Mouse (Mus musculus) lung, postnatal 14 days (tissue): ENCODE results near the gene Gm6583.

Source experiments
- DNase-seq: peaks from one replicate; pipeline ENCODE4 v3.0.0; 2021

Gm6583 gene

DNA sequence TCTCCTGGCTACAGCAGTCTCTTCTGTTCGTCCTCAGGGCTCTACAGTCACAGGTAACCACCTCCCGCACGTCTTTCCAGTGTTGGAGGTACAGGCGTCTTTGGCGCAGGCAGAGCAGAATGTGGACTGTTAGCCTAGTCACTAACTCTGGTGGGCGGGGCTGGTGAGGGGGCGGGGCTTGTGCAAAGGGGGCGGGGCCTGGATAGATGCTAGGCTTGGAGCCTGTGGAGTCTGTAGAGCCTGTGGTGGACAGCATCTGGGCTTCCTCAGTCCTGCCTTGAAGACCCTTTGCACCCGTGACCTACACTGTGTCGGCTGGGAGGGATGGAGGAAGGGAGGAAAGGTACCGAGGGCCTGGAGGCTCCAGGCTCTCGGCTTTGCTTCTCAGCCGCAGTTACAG is at the start of gene Gm6583:
TSS of gene Gm6583 (minus strand) at position 124 of the 400 bp plus-strand sequence.
- DNase-seq = no peak

DNA sequence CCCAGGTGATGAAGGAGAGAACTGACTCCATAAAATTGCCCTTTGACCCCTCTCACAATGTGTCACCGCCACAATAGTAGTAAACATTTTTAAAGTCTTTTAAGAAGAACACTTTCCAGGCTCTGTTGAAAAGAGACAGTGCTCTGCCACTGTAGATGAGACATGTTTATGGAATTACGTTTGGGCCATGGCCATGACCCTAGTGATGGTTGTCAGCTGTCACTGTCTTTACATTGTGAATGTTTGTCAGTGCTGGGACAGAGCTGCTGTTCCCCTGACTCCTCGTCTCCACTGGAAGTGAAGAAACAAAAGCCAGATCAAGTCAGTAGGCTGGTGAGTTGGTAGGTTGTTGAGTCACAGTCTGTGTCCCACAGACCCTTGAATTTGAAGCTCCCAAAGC is 46.6 kb upstream of the Gm6583 start:
- DNase-seq = no peak

DNA sequence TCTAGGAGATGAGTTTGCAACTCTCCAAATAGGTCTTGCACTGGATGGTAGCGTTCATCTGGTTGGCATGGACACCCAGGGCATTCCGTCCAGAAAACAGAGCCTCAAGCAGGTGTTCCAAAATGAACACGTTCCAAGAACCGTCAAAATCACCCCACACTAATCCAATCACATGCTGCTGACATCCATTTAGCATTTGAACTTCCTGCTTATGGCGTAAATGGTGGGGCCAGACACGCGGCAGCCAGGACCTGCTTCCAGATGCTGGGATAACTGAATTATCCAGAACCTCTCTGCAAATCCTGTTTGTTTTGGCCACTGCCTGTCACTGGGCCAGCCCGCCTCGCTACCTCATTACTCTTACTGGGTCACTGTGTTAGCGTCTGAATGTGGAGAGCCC is 43.5 kb upstream of the Gm6583 start:
- no peak for DNase-seq

DNA sequence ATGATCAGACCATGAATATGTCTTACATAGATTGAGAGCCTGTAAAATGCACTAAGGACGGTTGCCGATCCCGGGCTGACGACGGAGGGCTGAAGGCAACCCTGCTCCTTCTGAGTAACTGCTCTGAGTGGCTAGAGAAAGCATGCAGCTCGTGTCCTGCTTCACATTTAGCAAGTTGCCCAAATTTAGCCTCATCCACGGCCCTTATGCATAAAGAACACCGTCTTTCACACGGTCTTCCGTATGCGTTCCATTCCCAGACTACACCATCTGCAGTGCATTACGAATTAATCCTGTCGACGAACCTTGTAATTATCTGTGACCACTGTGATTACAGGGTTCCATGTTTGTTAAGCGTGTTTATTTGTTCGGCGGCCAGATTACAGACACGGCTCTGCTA is 40.2 kb upstream of the Gm6583 start:
- no peak for DNase-seq

DNA sequence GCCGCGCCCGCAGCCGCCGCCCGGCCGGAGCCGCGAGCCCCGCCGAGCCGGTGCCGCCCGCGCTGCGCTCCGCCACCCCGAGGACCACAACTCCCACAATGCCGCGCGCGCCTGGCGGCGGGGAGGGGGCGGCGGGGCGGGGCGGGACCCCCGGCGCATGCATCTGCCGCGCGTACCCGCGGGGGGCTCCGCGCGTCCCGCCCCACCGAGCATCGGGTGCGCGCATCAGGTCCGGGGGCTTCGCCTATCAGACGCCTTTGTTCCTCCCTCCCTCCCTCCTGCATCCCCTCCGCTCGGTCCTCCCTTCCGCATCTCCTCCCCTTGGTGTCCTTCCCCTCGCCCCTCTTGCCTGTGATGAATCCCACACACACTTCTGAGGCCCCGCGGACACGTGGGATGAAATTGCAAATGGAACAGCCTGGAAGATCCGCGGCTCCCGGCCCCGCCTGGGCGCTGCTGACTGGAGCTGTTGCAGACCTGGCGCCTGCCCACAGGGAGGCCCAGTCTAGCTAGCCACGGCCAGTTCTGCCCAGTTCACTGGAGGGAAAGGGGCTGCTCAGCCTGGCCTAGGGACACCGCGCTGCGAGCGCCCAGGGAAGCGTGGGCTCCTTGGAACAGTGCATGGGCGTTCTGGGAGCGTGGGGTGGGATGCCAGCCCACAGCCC is 39.1 kb upstream of the Gm6583 start, which contains the start of gene Asphd2:
TSS of gene Asphd2 (minus strand) at position 88 of the 665 bp plus-strand sequence.
- DNase-seq = peak; percentile 24

DNA sequence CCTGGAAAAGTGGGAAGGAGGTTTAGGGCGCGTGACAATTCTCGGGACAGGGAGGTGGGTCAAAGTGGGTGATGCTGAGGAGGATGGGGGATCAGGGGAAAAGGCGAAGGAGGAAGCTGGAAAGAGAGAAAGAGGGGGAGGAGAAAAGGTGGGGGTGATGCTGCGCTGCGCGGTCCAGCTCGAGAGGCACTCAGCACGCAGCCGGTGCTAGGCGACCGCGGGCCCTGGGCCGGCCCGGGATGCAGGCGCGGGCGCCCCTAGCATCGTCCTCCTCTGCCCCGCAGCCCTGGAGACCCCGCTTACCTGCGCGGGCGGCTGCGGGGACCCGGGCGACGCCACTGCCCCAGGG is 38.6 kb upstream of the Gm6583 start:
- no peak for DNase-seq

DNA sequence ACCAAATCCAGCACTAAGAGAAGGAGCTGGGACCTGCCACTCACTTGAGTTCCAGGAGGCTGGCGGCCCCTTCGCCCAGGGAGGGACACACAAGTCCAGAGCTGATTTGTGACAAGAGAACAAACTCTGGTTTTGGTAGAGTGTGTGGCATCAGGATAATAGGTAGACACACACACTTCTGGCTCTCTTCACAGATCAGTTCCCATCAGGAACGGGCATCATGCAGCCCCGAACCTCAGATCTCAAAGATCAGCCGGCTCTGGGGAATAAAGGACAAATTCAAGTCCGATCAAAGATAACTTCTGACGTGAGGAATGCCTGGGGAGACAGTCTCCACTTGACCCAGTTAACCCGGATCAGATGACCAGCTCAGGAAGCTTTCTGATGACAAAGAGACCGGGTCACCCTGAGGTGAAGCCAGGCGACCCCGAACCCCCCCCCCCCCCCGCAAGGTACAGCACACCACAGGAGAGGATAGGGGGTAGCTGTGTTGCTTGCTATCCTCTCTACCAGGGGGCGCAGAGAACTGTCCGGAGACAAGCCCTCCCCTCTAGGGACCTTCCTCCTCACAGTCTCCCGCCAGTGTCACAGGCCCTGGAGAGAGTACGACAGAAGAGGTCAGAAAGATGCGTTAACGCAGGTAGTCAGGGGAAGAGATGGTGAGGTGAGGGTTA is 38.0 kb upstream of the Gm6583 start:
- no peak for DNase-seq

DNA sequence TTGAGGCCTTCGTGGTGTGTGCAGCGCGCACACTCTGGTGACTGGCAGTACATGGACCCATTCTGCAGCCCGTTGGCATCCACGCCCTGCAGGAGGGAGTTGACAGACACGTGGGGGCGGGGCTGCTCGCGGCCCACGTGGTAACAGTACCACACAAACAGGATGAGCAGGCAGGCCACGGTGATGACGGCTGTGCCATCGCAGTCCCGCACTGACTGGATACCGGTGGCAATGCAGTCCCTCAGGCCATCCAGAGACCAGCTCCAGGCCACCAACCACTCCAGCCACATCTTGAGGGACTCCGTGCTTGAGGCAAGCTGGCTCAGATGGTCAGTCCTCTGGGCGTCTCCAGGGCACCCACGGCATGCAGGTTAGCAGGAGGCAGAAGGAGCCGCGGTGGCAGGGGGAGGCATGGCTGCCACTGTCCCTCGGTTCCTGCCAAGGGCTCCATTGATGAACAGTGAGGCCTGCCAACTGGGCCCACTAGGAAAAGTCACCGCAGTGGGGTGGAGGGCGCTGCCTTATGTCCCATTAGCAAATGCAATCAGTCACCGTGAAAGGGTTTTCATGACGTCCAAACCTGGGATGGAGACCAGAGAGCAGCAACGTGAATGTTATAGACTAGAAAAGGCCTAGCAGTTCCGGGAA is 36.0 kb upstream of the Gm6583 start:
- DNase-seq = no peak

DNA sequence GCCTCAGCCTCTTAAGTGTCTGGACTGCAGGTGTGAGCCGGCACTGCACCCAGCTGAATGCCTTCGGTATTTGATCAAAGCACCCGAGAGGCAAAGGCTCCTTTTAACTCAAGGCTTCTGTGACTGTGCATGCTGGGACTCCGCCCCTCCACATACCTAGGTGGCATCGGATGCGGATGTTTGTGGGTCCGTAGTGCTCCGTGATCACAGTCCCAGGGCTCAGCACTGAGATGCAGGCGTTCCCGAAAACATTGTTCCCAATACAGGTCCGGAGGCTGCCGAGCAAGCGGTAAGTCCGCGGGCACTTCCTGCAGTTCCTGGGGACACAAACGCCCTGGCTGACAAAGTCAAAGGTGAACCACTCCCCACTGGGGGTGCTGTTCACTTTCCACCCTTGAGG is 35.2 kb upstream of the Gm6583 start:
- no peak for DNase-seq

DNA sequence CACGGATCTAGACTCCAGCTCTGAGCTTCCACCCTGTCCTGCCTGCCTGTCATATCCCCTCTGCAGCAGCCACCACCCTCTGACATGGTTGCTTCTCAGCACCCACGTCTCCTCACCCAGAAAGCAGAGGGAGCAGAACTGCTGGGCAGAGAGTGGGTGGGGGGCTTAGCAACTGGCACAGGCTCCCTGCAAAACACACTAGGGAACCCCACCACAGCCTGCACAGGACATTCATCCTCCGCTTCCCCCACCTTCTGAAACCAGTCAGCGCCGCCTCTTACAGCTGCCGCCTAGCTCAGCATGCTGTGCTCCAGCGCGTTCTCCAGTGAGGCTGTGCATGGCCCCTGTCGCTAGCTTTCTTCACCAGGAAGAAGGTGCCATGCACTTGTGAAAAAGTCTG is 33.5 kb upstream of the Gm6583 start:
- DNase-seq = no peak

DNA sequence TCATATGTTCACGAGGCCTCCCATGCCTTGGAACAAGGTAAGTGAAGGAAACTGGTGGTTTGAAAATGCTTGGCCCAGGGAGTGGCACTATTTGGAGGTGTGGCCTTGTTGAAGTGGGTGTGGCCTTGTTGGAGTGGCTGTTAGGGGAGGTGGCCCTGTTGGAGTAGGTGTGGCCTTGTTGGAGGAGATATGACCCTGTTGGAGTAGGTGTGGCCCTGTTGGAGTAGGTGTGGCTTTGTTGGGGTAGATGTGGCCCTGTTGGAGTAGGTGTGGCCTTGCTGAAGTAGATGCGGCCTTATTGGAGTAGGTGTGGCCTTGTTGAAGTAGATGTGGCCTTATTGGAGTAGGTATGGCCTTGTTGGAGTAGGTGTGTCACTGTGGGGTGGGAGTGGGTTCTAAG is 30.1 kb upstream of the Gm6583 start:
- no peak for DNase-seq

DNA sequence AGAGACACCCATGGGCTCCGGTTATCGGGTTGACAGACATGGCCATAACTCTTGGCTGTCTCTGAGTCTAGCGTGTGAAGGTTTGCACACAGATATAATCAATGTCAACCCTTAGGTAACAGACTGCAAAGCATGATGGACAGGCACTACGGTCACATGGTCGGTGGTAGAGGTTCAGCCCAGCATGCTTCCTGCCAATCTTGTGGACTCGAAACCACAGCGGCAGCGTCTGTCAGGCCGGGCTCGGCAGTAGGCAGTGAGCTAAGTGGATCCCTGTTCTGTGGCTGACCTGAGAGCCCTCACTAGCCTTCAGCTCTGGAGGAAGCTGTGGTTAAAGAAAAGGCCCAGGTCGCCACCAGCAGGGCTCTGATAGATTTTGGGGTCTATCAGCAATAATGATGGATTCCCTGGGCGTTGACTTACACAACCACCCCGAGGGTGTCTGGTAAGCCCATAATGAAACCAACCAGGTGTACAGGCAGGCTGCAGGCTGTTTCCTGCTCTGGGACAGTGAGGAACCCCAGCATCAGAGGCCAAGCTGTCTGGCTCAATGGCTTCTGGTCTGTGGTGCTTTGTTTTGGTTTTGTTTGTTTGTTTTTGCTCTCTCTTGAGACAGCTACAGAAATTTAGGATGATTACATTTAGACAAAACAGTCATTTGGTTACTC is 29.1 kb upstream of the Gm6583 start:
- no peak for DNase-seq

DNA sequence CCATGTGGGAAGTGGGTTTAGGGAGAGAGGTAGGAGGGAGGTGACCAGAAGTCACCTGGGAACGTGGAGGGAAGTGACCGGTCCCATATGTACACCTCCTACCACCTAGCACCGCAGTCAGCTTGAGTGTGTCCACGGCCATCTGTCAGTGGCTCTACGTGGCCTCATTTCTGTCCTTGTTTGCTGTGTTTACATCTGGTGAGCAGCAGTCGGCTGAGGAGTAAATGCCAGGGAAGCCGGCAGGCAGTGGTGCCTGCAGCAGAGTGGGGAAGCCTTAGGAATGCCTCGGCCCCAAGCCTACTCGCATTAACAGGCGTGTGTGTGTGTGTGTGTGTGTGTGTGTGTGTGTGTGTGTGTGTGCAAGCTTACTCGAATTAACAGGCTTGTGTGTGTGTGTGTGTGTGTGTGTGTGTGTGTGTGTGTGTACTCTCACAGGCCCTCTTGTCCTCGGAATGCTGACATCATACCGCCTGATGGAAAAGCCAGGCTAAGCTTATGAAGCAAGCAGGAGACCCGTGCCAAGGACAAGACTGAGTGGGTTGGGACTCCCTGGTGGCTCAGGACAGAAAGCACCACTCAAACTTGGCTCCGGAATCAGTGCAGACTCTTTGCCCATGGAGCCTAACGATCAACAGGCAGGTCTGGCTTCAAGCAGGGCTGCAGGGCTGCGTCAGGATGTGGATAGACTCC is 27.0 kb upstream of the Gm6583 start:
- peak; percentile 54 for DNase-seq

DNA sequence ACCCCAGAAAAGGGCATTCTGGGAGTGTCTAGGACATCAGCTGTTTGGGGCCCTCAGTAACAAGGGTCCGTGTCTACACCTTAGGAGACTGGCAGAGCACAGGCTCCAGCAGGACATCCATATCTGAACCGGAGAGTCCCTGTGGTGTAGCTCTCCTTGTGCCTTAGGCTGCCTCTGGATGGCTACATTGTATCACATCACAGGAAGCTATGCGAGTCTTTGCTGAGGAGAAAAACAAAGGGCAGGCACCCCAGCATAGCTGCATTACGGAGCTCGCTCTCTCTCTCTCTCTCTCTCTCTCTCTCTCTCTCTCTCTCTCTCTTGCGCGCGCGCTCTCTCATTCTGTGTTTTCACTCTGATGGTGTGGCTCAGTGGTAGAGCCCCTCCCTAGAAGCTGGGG is 26.2 kb upstream of the Gm6583 start:
- no peak for DNase-seq

DNA sequence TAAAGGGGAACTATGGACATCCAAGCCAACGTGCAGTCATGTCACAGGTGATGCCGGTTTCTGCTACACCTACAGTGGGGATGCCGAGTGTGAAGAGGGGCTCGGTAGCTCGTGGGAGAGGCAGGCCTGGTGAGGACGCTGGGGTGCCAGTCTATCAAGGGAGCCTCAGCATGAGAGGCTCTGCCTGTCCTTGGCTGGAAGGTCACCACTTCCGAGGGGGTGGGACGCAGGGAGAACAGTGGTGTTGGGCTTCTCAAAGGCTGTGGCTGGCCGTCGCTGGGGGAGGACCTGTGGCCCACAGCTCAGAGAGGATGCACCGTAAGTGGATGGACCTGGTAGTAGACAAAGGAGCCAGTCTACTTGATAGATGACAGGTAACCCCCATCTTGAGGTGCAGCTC is 25.3 kb upstream of the Gm6583 start:
- DNase-seq = no peak

DNA sequence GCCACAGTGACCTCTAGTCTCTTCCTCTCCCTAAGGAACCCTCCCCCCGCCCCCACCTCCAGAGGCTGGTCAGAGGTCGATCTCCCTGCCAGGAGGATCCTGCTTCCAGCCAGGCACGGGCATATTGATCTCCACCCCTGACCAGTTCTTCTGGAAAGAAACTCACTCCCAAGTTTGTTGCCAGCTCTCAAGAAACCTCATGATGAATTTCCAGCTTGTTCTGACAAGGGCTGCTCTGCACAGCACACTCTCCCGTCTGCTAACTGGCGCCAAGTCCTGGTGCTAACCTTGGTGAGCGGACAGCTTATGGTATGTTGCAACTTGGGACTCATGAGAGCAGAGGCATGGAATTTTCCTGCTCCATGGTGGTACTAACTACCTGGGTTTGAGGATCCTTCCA is 22.9 kb upstream of the Gm6583 start:
- no peak for DNase-seq

DNA sequence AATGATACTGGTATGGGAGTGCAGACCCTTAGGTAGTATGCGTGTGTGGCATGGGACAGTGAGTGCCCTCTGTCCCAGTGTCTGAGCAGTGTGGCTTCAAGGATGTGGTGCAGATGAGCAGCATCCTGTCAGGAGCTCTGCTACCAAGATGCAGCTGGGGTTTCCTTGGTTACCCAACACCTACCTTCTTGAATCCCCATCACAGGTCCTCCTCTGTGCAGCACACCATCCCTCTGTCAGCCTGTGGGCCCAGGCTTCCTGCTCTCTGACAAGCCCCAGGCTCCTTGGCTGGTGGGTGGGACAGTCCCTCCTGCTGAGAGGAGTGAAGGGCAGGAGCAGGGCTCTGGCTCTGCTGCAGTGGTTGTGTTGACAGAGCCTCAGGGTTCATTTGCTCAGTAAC is 21.5 kb upstream of the Gm6583 start:
- DNase-seq = no peak

DNA sequence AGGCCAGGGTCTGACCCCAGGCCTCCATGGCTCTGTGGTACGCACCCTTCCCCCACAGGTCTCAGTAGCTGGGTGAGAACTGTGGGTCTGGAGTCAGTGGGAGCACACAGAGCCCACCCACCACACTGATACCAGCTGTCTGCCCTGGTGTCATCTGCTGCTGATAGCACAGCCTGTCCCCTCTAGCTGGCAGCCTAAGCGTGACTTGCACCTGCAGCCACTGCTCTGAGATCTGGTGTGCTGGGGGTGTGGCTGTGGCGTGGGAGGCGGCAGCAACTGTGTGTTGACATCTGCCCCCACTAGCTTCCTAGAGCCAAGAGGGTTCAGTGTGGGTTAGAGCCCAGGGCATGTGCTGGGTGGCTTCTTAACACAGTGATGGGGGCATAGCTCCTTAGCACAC is 20.3 kb upstream of the Gm6583 start:
- DNase-seq = no peak

DNA sequence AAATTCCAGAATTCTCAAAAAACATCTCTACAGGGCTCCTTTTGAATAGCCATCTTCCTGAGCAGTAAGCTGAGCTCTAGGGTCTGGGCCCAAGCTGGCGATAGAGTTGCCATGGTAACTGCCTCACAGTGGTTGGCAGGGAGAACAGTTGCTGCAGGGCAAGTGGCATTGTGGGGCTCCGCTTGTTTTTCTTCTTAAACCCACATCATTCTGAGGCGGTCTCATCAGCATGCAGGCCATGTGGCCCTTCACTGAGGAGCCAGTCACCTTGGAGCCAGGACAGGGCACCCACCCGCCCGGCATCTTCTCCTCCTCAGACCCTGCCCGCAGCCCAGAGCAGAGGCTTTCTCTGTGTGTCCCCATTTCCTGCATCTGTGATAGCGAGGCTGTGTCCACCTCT is 16.1 kb upstream of the Gm6583 start:
- no peak for DNase-seq

DNA sequence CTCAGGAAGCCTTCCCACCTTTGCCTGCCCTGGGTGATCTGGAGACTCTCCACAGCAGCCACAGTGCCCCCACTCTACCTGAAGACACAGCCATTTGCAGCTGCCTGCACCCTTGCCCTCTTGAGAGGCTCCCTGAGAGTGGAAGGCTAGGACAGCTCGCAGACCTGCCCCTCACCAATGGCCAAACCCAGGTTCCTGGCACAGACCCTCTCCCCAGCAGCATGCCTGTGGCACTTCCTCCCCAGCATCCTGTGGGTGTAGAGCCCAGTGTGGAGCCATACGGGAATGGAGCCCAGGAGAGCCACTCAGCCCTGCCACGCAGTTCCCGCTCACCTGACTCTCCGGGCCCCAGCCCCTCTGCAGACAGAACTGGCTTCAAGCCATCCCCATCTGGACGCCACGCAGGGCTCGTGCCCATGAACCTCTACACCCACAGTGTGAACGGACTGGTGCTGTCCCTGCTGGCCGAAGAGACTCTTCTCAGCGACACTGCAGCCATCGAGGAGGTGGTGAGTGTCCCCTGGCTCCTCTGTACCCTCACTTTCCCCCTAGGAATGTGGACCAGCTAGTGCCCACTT is 14.5 kb upstream of the Gm6583 start:
- DNase-seq = no peak

DNA sequence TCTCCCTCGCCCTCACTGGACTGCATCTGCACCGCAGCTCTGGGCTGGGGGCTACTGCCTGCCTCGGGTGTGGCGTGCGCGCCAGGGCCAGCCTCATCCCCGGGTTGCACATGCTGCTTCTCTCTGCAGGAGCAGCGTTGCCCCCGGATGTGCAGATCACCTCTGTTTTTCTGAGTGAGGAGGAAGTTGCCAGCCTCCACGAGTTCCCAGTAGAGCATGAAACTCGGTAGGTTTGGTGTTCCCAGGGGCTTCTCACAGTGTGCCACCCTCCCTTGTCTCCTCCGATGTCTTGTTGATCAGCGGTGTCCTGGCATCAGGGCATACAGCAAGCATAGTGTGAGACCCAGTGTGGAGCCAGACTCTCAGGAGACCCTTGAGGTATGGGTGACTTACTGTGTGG is 13.5 kb upstream of the Gm6583 start:
- no peak for DNase-seq

DNA sequence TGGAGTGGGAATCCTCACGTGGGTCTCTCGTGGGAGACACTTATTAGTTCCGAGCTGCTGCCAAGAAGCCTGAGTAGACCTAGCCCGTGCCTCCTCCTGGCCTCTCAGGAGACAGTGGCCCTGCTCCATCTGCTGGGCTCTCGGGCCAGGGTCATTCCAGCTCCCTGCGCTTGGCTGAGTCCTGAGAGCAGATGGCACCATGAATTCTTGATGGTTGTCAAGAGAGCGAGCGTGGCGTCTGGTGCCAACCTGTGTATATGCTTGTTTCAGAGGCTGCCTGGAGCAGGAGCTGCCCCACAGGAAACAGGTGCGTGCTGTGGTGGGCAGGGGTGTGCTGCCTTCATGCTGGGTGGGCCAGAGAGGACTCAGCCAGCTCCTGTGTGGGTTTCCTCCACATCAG is 12.8 kb upstream of the Gm6583 start:
- DNase-seq = no peak

DNA sequence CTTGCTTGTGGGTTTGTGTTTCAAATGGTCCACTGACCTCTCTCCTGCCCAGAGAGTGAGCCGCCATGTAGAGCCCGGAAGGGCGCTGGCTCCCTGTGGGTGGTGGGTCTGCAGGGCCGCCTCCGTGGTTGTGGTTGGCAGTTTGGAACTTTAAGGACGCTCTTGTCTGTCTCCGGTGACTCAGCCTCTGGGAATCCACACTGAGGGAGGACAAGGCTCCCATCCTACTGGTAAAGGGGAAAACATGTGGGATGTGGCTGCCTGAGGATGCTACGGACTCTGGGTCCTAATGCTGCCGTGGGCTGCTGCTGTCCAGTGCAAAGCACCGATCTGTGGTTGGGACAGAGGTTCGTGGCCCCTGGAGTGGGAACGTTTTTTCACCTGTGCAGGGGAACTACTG is 12.1 kb upstream of the Gm6583 start:
- no peak for DNase-seq
